Mouse (Mus musculus) forebrain, embryonic 11.5 days (tissue): ENCODE data around the gene Snx3. TPM values are rescaled to one million over a fixed set of nuclear protein-coding genes. Genes with fewer than 3 reads are reported as not detected.

ENCODE experiments used
- ATAC-seq: fragments of 200-750 bp; cut with Nextera tagmentation; replicated peaks from 2 replicates; pipeline ENCODE4 v1.8.0; 2017; ENCODE audit warnings: moderate TSS enrichment; ENCODE audit not compliant: low FRiP score
- DNase-seq: peaks from one replicate; pipeline ENCODE4 v3.0.0-alpha.2; 2017; ENCODE audit warnings: low spot score
- H3K27ac ChIP-seq: fragments of 300-500 bp; sonication (generic); 2 replicates; pipeline ENCODE4 v1.5.1; 2014; ENCODE audit warnings: low read depth, low read length
- H3K27me3 ChIP-seq: fragments of 300-500 bp; sonication (generic); 2 replicates; pipeline ENCODE4 v1.6.1; 2014; ENCODE audit warnings: mild to moderate bottlenecking, low read length, mixed read lengths; ENCODE audit not compliant: control insufficient read depth, insufficient read depth
- H3K36me3 ChIP-seq: fragments of 300-500 bp; sonication (generic); 2 replicates; pipeline ENCODE4 v1.6.1; 2014; ENCODE audit warnings: mild to moderate bottlenecking, low read length, moderate library complexity, mixed read lengths; ENCODE audit not compliant: control insufficient read depth, insufficient read depth
- H3K4me1 ChIP-seq: fragments of 300-500 bp; sonication (generic); replicated peaks from 2 replicates; pipeline ENCODE4 v1.6.1; 2014; ENCODE audit warnings: low read length, mixed read lengths; ENCODE audit not compliant: control insufficient read depth, insufficient read depth
- H3K4me2 ChIP-seq: fragments of 300-500 bp; sonication (generic); 2 replicates; pipeline ENCODE4 v1.6.1; 2014; ENCODE audit warnings: low read depth, mild to moderate bottlenecking, low read length, moderate library complexity, mixed read lengths; ENCODE audit not compliant: severe bottlenecking
- H3K4me3 ChIP-seq: fragments of 300-500 bp; sonication (generic); 2 replicates; pipeline ENCODE4 v1.5.1; 2014; ENCODE audit warnings: low read depth, low read length
- H3K9ac ChIP-seq: fragments of 300-500 bp; sonication (generic); 2 replicates; pipeline ENCODE4 v1.6.1; 2014; ENCODE audit warnings: low read length
- H3K9me3 ChIP-seq: fragments of 300-500 bp; sonication (generic); 2 replicates; pipeline ENCODE4 v1.6.1; 2016; ENCODE audit warnings: low read length, mixed read lengths; ENCODE audit not compliant: control insufficient read depth
- WGBS: fragments of 180-500 bp; shearing (Covaris S2); extraction: QIAGEN DNeasy Blood & Tissue Kit; methylation state at CpG from one replicate; pipeline ENCODE4 v1.1.7; 2014; 5-methylcytosine and 5-hydroxymethylcytosine counted together
- polyA plus RNA-seq: library from polyadenylated mRNA; unstranded; fragments of >200 nt; fragmentation: Nextera tagmentation; extraction: Ambion mirVana; gene quantifications from 2 replicates; pipeline ENCODE4 v1.2.1, GENCODE M21; 2014

Gene Snx3
- polyA plus RNA-seq, 1 experiment from 2014 or later = 272 TPM

- H3K27me3 ChIP-seq = no peaks in the 10 kb centered on the region
- no peaks in the 10 kb centered on the region for H3K36me3 ChIP-seq
- H3K4me2 ChIP-seq = no peak overlapping the region
- DNase-seq (no peak), ATAC-seq (no peak)
- peaks cover 13% of the 10 kb centered on the region for H3K4me1 ChIP-seq
- no peak overlapping the region for H3K9ac ChIP-seq
- no peak overlapping the region for H3K27ac ChIP-seq
- no peak overlapping the region for H3K4me3 ChIP-seq
- 75% methylated on average over 5 of the region's 5 CpGs for WGBS
- H3K9me3 ChIP-seq = no peaks in the 10 kb centered on the region
Observed at GRCm38 (mm10) chr10:42521315-42521981, 19.6 kb downstream of the Snx3 start.

- DNase-seq (no peak), ATAC-seq (no peak)
- Histone ChIP-seq H3K4me2 (no peak overlapping the region), H3K27me3 (no peaks in the 10 kb centered on the region), H3K4me1 (peaks cover 13% of the 10 kb centered on the region), H3K4me3 (no peak overlapping the region), H3K9ac (no peak overlapping the region), H3K9me3 (no peaks in the 10 kb centered on the region), H3K27ac (no peak overlapping the region), H3K36me3 (no peaks in the 10 kb centered on the region)
- 10% methylated on average over 2 of the region's 2 CpGs for WGBS
Observed at GRCm38 (mm10) chr10:42522912-42523311, 21.1 kb downstream of the Snx3 start.

- peaks cover 13% of the 10 kb centered on the region for H3K4me1 ChIP-seq
- WGBS = 38% methylated on average over 11 of the region's 11 CpGs
- no peak overlapping the region for H3K4me2 ChIP-seq
- H3K9me3 ChIP-seq = no peaks in the 10 kb centered on the region
- H3K27me3 ChIP-seq = no peaks in the 10 kb centered on the region
- ATAC-seq = no peak
- H3K27ac ChIP-seq = no peak overlapping the region
- H3K9ac ChIP-seq = no peak overlapping the region
- H3K4me3 ChIP-seq = no peak overlapping the region
- H3K36me3 ChIP-seq = no peaks in the 10 kb centered on the region
- DNase-seq = no peak
Observed at GRCm38 (mm10) chr10:42523556-42524162, 21.8 kb downstream of the Snx3 start.

- 94% methylated on average over 3 of the region's 3 CpGs for WGBS
Observed at GRCm38 (mm10) chr10:42525682-42526081, 23.9 kb downstream of the Snx3 start.

GRCm38 (mm10) chr10:42533836-42534453 lies 32.1 kb downstream of the Snx3 start:
- Histone ChIP-seq H3K27me3 (no peaks in the 10 kb centered on the region), H3K4me1 (no peaks in the 10 kb centered on the region), H3K9ac (no peak overlapping the region), H3K4me3 (no peak overlapping the region), H3K4me2 (no peak overlapping the region), H3K9me3 (no peaks in the 10 kb centered on the region), H3K27ac (no peak overlapping the region), H3K36me3 (no peaks in the 10 kb centered on the region)
- no peak for ATAC-seq
- no peak for DNase-seq
- WGBS = 88% methylated on average over 11 of the region's 11 CpGs

More at GRCm38 (mm10) chr10:42525682-42526081, 23.9 kb downstream of the Snx3 start:
- no peak overlapping the region for H3K27ac ChIP-seq
- DNase-seq (no peak), ATAC-seq (no peak)
- H3K4me2 ChIP-seq = no peak overlapping the region
- peaks cover 13% of the 10 kb centered on the region for H3K4me1 ChIP-seq
- no peak overlapping the region for H3K9ac ChIP-seq
- no peaks in the 10 kb centered on the region for H3K9me3 ChIP-seq
- H3K36me3 ChIP-seq = no peaks in the 10 kb centered on the region
- no peaks in the 10 kb centered on the region for H3K27me3 ChIP-seq
- H3K4me3 ChIP-seq = no peak overlapping the region

- 0 out of 2 replicates have a peak, but pooled peaks cover 3% of the 10 kb centered on the region for H3K4me1 ChIP-seq
- WGBS = 89% methylated on average over 9 of the region's 9 CpGs
Observed at GRCm38 (mm10) chr10:42537571-42538316, 35.9 kb downstream of the Snx3 start.

GRCm38 (mm10) chr10:42545707-42546503 lies 44.1 kb downstream of the Snx3 start:
- ATAC-seq (no peak), DNase-seq (no peak)
- Histone ChIP-seq H3K9ac (no peak overlapping the region), H3K4me3 (no peak overlapping the region), H3K27me3 (no peaks in the 10 kb centered on the region), H3K36me3 (no peaks in the 10 kb centered on the region), H3K27ac (no peak overlapping the region), H3K4me2 (no peak overlapping the region), H3K9me3 (no peaks in the 10 kb centered on the region), H3K4me1 (no peaks in the 10 kb centered on the region)
- WGBS = 87% methylated on average over 6 of the region's 6 CpGs

More at GRCm38 (mm10) chr10:42537571-42538316, 35.9 kb downstream of the Snx3 start:
- no peaks in the 10 kb centered on the region for H3K27me3 ChIP-seq
- no peak for DNase-seq
- peak overlapping the region; percentile 39; the same call in 1 of the 2 replicates for H3K27ac ChIP-seq
- H3K9ac ChIP-seq = no peak overlapping the region
- no peak overlapping the region for H3K4me3 ChIP-seq
- H3K36me3 ChIP-seq = no peaks in the 10 kb centered on the region
- ATAC-seq = no peak
- H3K4me2 ChIP-seq = no peak overlapping the region
- no peaks in the 10 kb centered on the region for H3K9me3 ChIP-seq

GRCm38 (mm10) chr10:42546507-42546906 lies 44.7 kb downstream of the Snx3 start:
- 86% methylated on average over 3 of the region's 3 CpGs for WGBS
- no peaks in the 10 kb centered on the region for H3K4me1 ChIP-seq
- no peaks in the 10 kb centered on the region for H3K27me3 ChIP-seq
- H3K36me3 ChIP-seq = no peaks in the 10 kb centered on the region
- DNase-seq = no peak
- no peak overlapping the region for H3K27ac ChIP-seq
- no peak overlapping the region for H3K9ac ChIP-seq
- no peak overlapping the region for H3K4me3 ChIP-seq
- H3K9me3 ChIP-seq = no peaks in the 10 kb centered on the region
- H3K4me2 ChIP-seq = no peak overlapping the region
- no peak for ATAC-seq
